Mouse (Mus musculus) cortical plate, adult 2 months (tissue): Measurements from ENCODE around the gene Stat1.

ENCODE experiments used
- CTCF ChIP-seq: fragments of 200-500 bp; IDR thresholded peaks from 2 replicates; pipeline ENCODE4 v1.5.1; 2011; ENCODE audit warnings: mild to moderate bottlenecking, control low read depth, low read length; ENCODE audit not compliant: insufficient read depth; ENCODE audit errors: extremely low read depth
- POLR2A ChIP-seq: fragments of 200-500 bp; IDR thresholded peaks from 2 replicates; pipeline ENCODE4 v1.6.1; 2011; ENCODE audit warnings: mild to moderate bottlenecking, low read length, control low read depth; ENCODE audit not compliant: insufficient read depth; ENCODE audit errors: extremely low read depth

GRCm38 (mm10) chr1:52102795-52103194, 16.4 kb upstream of the Stat1 start:
- TF ChIP-seq CTCF (no peak), POLR2A (no peak)
